Mouse (Mus musculus): ENCODE results near the gene Gm14744. TPM values are rescaled to one million over a fixed set of nuclear protein-coding genes. Genes with fewer than 3 reads are reported as not detected.
"Not testable (repeated sequence)": the region's sequence is repeated elsewhere in the genome, so short reads cannot be mapped to it uniquely, and the experiment has no call there.

The Gm14744 gene
- not detected for total RNA-seq (2021)

- not testable (repeated sequence) for DNase-seq
Observed at GRCm38 (mm10) chrX:77864458-77864857, at the start of gene Gm14744. Gene Gm14744 (plus strand): TSS chrX:77864758.

GRCm38 (mm10) chrX:77853523-77853922, 11.0 kb upstream of the Gm14744 start, which contains the start of gene Pbsn:
Gene Pbsn (minus strand): TSS chrX:77853623.
- no peak for DNase-seq

- DNase-seq: not testable (repeated sequence)
Observed at GRCm38 (mm10) chrX:77880033-77880432, 15.5 kb downstream of the Gm14744 start.

Other genes with a start within 250 kb of the Gm14744 start
- gene Prkx, start 68.5 kb upstream of the Gm14744 start, total RNA-seq (2021): 10 to 100 TPM; 21.0 to 24.8 TPM
- not detected for gene Pbsn, start 11.1 kb upstream of the Gm14744 start, total RNA-seq (2021)
- gene 5430402E10Rik, start 60.3 kb downstream of the Gm14744 start, total RNA-seq (2021): not detected
- gene Obp1a, start 226.6 kb downstream of the Gm14744 start, total RNA-seq (2021): not detected

Data from heart, postnatal 4 days (tissue).